Mouse (Mus musculus) testis, adult 2 months (tissue): Measurements from ENCODE around the gene Clstn1. TPM values are rescaled to one million over a fixed set of nuclear protein-coding genes. Genes with fewer than 3 reads are reported as not detected.
A peak's percentile ranks its signal among the peaks of the same experiment; 100 is the strongest.

Experiments used
- H3K27ac ChIP-seq: fragments of 200-500 bp; 2 replicates; pipeline ENCODE4 v1.5.1; 2012; ENCODE audit warnings: low read depth, low read length; ENCODE audit not compliant: control insufficient read depth, insufficient read depth
- H3K27me3 ChIP-seq: fragments of 200-500 bp; 2 replicates; pipeline ENCODE4 v1.6.1; 2012; ENCODE audit warnings: mild to moderate bottlenecking, low read length, moderate library complexity; ENCODE audit not compliant: control insufficient read depth, insufficient read depth
- H3K36me3 ChIP-seq: fragments of 200-500 bp; 2 replicates; pipeline ENCODE4 v1.6.1; 2012; ENCODE audit warnings: mild to moderate bottlenecking, low read length; ENCODE audit not compliant: control insufficient read depth, insufficient read depth
- H3K4me1 ChIP-seq: fragments of 200-500 bp; 2 replicates; pipeline ENCODE4 v1.6.1; 2012; ENCODE audit warnings: low read length; ENCODE audit not compliant: control insufficient read depth, insufficient read depth
- H3K4me3 ChIP-seq: fragments of 200-500 bp; 2 replicates; pipeline ENCODE4 v1.5.1; 2012; ENCODE audit warnings: low read depth, mild to moderate bottlenecking, low read length, moderate library complexity, mixed read lengths; ENCODE audit not compliant: control insufficient read depth
- CTCF ChIP-seq: fragments of 200-500 bp; IDR thresholded peaks from 2 replicates; pipeline ENCODE4 v1.5.1; 2012; ENCODE audit warnings: low read depth, mild to moderate bottlenecking, inconsistent platforms, low read length, moderate library complexity; ENCODE audit not compliant: control insufficient read depth, insufficient read depth, insufficient replicate concordance
- POLR2A ChIP-seq: fragments of 200-500 bp; IDR thresholded peaks from 2 replicates; pipeline ENCODE4 v1.6.1; 2012; ENCODE audit warnings: low read depth, mild to moderate bottlenecking, inconsistent platforms, low read length, moderate library complexity; ENCODE audit not compliant: control insufficient read depth
- polyA plus RNA-seq: library from polyadenylated mRNA; depleted of rRNA; stranded (reverse); fragments of >200 nt; gene quantifications from 2 replicates; pipeline ENCODE4 v1.2.3, GENCODE M21; 2012

Clstn1 gene
- polyA plus RNA-seq, 1 experiment: 13.0 TPM

DNA sequence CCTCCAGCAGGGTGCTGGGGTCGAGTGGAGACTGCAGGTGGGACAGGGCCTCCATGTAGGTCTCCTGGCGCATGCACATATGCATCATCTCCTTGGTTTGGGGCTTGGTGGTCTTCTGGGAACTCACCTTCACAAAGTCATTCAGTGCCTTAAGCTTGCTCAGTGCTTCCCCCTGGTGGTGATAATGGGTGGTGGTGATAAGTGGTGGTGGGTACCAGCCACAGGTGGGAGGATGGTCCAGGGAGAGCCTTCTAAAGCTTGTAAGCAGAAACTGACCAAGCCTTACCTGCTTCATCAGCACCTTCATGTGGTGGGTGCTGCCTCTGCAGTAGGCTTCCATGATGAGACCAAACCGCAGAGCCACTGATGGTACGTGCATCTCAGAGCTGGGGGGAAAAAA is 68.0 kb downstream of the Clstn1 start:
- no peaks in the 10 kb centered on the region for H3K4me1 ChIP-seq
- peak; percentile 81; the same call in 1 of the 2 replicates for TF ChIP-seq CTCF
- TF ChIP-seq POLR2A: no peak
- no peak overlapping the region for H3K4me3 ChIP-seq
- no peaks in the 10 kb centered on the region for H3K27me3 ChIP-seq
- no peaks in the 10 kb centered on the region; the same call in 1 of the 2 replicates for H3K36me3 ChIP-seq
- no peak overlapping the region for H3K27ac ChIP-seq

GRCm38 (mm10) chr4:149657858-149658416 is 71.7 kb downstream of the Clstn1 start:
- Histone ChIP-seq H3K36me3 (no peaks in the 10 kb centered on the region), H3K27me3 (no peaks in the 10 kb centered on the region), H3K4me1 (peaks cover 9% of the 10 kb centered on the region), H3K27ac (no peak overlapping the region), H3K4me3 (no peak overlapping the region)
- TF ChIP-seq CTCF (no peak), POLR2A (no peak)

DNA sequence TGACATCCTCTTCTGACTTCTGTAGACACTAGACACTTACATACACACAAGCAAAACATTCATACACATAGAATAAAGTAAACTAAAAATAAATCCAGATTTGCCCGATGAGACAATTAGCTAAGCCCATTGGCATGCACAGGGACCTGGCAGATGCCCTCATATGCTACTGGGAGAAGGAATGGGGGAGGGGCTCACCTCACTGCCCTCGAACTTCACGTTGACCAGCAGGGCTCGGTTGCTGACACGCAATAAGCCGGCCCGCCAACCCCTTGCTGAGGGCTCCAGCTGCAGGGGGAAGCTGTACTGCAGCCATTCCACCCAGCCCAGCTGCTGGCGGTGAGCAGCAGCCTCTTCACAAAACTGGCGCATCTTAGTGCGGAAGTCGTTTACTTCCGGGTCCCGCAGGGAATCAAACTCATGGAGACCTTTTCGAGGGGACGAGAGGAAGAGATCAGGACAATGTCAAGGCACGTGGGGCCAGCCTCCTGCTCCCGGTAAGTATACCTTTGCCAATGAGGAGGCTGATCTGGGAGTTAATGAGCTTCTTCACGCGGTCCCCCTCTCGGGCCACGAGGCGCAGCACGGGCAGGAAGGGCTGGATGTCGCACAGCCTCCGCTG is 73.3 kb downstream of the Clstn1 start:
- H3K27ac ChIP-seq: no peak overlapping the region
- no peaks in the 10 kb centered on the region for H3K36me3 ChIP-seq
- TF ChIP-seq CTCF (no peak), POLR2A (no peak)
- peaks cover 9% of the 10 kb centered on the region for H3K4me1 ChIP-seq
- H3K4me3 ChIP-seq: peak overlapping the region; percentile 72
- H3K27me3 ChIP-seq: no peaks in the 10 kb centered on the region

DNA sequence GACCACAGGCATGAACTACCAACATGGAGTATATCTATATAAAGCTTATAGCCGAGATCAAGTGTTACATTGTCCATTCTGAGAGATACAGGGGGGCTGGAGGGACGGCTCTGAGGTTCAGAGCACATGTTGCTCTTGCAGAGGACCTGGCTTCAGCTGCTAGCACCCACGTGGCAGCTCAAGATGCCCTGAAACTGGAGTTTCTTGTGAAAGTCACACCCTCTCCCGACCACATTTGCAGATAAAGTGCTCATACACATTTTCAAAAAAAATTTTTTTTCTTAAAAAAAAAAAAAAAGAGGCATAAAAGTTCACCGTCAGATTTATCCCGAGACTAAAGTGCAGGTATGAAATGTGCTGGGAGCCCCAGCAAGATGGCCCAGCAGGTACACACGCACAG is 74.3 kb downstream of the Clstn1 start:
- no peaks in the 10 kb centered on the region for H3K27me3 ChIP-seq
- H3K27ac ChIP-seq: no peak overlapping the region
- H3K4me3 ChIP-seq: no peak overlapping the region
- TF ChIP-seq CTCF (no peak), POLR2A (no peak)
- H3K36me3 ChIP-seq: no peaks in the 10 kb centered on the region
- peaks cover 9% of the 10 kb centered on the region for H3K4me1 ChIP-seq

GRCm38 (mm10) chr4:149661967-149662589 is 75.8 kb downstream of the Clstn1 start:
- H3K4me3 ChIP-seq: no peak overlapping the region
- TF ChIP-seq CTCF: no peak
- no peak for TF ChIP-seq POLR2A
- H3K27me3 ChIP-seq: no peaks in the 10 kb centered on the region
- H3K27ac ChIP-seq: no peak overlapping the region
- no peaks in the 10 kb centered on the region for H3K36me3 ChIP-seq
- H3K4me1 ChIP-seq: peaks cover 9% of the 10 kb centered on the region

DNA sequence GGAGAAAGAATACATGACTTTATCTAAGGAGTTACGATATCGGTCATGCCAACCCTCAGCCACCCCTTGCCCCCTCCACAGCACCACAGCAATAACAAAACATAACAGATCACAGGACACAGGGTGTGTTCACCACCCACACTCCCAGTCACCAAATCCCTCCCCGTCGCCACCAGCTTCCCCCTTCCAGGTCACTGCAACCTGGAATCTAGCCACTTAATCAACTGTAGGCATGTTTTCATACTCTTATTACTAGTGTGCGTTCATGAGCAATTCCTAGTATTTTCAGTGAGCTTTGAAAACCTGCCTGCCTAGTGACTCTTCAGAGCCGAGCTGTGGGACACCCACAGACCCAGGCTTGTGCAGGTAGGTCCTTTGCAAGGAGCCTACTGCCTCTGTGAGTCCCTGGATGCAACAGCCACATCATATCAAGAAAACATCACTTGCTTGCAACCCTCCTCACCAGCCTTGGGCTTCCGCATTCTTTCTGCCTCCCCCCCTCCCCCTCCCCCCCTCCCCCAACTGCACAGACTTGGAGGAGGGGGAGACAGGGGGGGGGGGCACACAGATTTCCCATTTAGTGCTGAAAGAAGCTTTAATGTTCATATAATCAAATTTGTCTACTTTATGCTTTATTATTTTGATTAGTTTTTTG is 77.7 kb downstream of the Clstn1 start:
- H3K27ac ChIP-seq: no peak overlapping the region
- H3K4me1 ChIP-seq: peaks cover 9% of the 10 kb centered on the region
- no peaks in the 10 kb centered on the region for H3K36me3 ChIP-seq
- no peaks in the 10 kb centered on the region for H3K27me3 ChIP-seq
- TF ChIP-seq POLR2A: no peak
- TF ChIP-seq CTCF: no peak
- H3K4me3 ChIP-seq: no peak overlapping the region

DNA sequence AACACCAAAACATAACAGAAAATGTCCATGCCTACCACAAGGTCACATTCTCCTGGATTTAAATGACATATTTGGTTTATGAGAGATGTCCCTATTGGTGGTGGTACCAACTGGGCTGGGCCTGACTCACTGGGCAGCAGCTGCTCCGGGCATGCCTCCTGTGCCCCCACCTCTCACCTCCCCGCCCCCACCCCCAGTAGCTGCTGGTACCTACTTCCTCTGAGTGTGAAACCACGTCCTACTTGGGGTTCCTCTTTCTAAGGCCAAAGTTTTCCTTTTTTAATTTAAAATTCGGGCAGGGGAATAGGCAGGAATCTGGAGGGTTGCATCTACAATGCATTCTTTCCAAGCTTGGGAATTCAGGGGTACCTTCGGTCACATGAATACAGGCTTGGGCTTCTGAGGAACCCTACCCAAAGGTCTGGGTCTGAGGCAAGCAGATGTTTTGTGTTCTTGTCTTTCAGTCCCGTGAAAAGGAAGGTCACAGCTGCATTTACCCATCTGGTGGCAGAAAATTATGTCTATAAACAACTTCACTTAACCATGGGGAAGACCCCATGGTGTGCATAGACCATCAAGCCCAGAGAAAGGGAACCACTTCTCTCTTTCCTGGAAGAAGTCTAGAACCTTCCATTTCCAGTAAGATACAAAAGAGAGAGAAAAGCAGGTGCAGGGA is 78.9 kb downstream of the Clstn1 start:
- Histone ChIP-seq H3K4me1 (peaks cover 3% of the 10 kb centered on the region), H3K27me3 (no peaks in the 10 kb centered on the region), H3K27ac (no peak overlapping the region), H3K4me3 (no peak overlapping the region), H3K36me3 (no peaks in the 10 kb centered on the region)
- TF ChIP-seq POLR2A (no peak), CTCF (no peak)
